Mouse (Mus musculus) heart, embryonic 12.5 days (tissue): ENCODE data around the gene Gm49450. TPM values are rescaled to one million over a fixed set of nuclear protein-coding genes. Genes with fewer than 3 reads are reported as not detected.

Experiments
- ATAC-seq: fragments of 200-750 bp; cut with Nextera tagmentation; 2 replicates; pipeline ENCODE4 v1.8.0; 2017; ENCODE audit warnings: moderate TSS enrichment, moderate library complexity; ENCODE audit not compliant: insufficient number of reproducible peaks, low FRiP score
- H3K27ac ChIP-seq: fragments of 300-500 bp; sonication (generic); 2 replicates; pipeline ENCODE4 v1.5.1; 2016; ENCODE audit warnings: mild to moderate bottlenecking, moderate library complexity; ENCODE audit not compliant: poor library complexity, severe bottlenecking
- H3K27me3 ChIP-seq: fragments of 300-500 bp; sonication (generic); replicated peaks from 2 replicates; pipeline ENCODE4 v1.6.1; 2016; ENCODE audit warnings: mild to moderate bottlenecking, moderate library complexity
- H3K36me3 ChIP-seq: fragments of 300-500 bp; sonication (generic); 2 replicates; pipeline ENCODE4 v1.6.1; 2016; ENCODE audit warnings: mild to moderate bottlenecking, moderate library complexity
- H3K4me1 ChIP-seq: fragments of 300-500 bp; sonication (generic); replicated peaks from 2 replicates; pipeline ENCODE4 v1.6.1; 2016; ENCODE audit warnings: mild to moderate bottlenecking
- H3K4me2 ChIP-seq: fragments of 300-500 bp; sonication (generic); 2 replicates; pipeline ENCODE4 v1.6.1; 2016; ENCODE audit warnings: mild to moderate bottlenecking, moderate library complexity
- H3K4me3 ChIP-seq: fragments of 300-500 bp; sonication (generic); 2 replicates; pipeline ENCODE4 v1.5.1; 2016; ENCODE audit warnings: mild to moderate bottlenecking
- H3K9ac ChIP-seq: fragments of 300-500 bp; sonication (generic); 2 replicates; pipeline ENCODE4 v1.6.1; 2016; ENCODE audit warnings: mild to moderate bottlenecking, moderate library complexity
- H3K9me3 ChIP-seq: fragments of 300-500 bp; sonication (generic); replicated peaks from 2 replicates; pipeline ENCODE4 v1.6.1; 2016; ENCODE audit warnings: mild to moderate bottlenecking, moderate library complexity
- WGBS: fragments of 180-500 bp; shearing (Covaris S2); methylation state at CpG from one replicate; pipeline ENCODE4 v1.1.7; 2016; 5-methylcytosine and 5-hydroxymethylcytosine counted together
- polyA plus RNA-seq: library from polyadenylated mRNA; unstranded; fragments of >200 nt; fragmentation: Nextera tagmentation; extraction: Ambion mirVana; gene quantifications from 2 replicates; pipeline ENCODE4 v1.2.1, GENCODE M21; 2016

Gene Gm49450
- polyA plus RNA-seq: not detected in 2 replicates

GRCm38 (mm10) chr15:98953401-98954356 lies at the start of gene Gm49450, which contains the start of gene Tuba1a:
Gm49450 (minus strand) TSS chr15:98953551.
Tuba1a (minus strand) TSS chr15:98953703.
- Histone ChIP-seq H3K36me3 (peaks cover 14% of the 10 kb centered on the region), H3K4me2 (peak within 1 kb of the TSS; percentile 90), H3K9me3 (no peaks in the 10 kb centered on the region), H3K4me3 (peak within 1 kb of the TSS; percentile 99), H3K27me3 (no peaks in the 10 kb centered on the region), H3K27ac (peak within 1 kb of the TSS; percentile 99), H3K9ac (peak within 1 kb of the TSS; percentile 98), H3K4me1 (peaks cover 18% of the 10 kb centered on the region)
- peak; percentile 97 for ATAC-seq
- 7% methylated on average over 28 of the region's 28 CpGs for WGBS

GRCm38 (mm10) chr15:99001451-99001931 lies 48.1 kb upstream of the Gm49450 start:
- peak overlapping the region; percentile 47 for H3K9ac ChIP-seq
- H3K36me3 ChIP-seq: no peaks in the 10 kb centered on the region
- H3K4me3 ChIP-seq: peak overlapping the region; percentile 27
- 6% methylated on average over 17 of the region's 17 CpGs for WGBS
- no peak; the same call in 1 of the 2 replicates for ATAC-seq
- 0 out of 2 replicates have a peak, but pooled peaks cover 6% of the 10 kb centered on the region for H3K9me3 ChIP-seq
- H3K4me1 ChIP-seq: peaks cover 48% of the 10 kb centered on the region
- H3K27me3 ChIP-seq: no peaks in the 10 kb centered on the region; the same call in 1 of the 2 replicates
- peak overlapping the region; percentile 41; the same call in 1 of the 2 replicates for H3K27ac ChIP-seq
- peak overlapping the region; percentile 68 for H3K4me2 ChIP-seq

- Histone ChIP-seq H3K36me3 (no peaks in the 10 kb centered on the region), H3K27me3 (no peaks in the 10 kb centered on the region; the same call in 1 of the 2 replicates), H3K4me2 (peak overlapping the region; percentile 68), H3K4me3 (0 out of 2 replicates have a peak overlapping the region, but pooled peaks have one; percentile 27), H3K4me1 (peaks cover 55% of the 10 kb centered on the region), H3K9me3 (0 out of 2 replicates have a peak, but pooled peaks cover 6% of the 10 kb centered on the region), H3K27ac (peak overlapping the region; percentile 57), H3K9ac (0 out of 2 replicates have a peak overlapping the region, but pooled peaks have one; percentile 2)
- no peak for ATAC-seq
- WGBS: 27% methylated on average over 14 of the region's 14 CpGs
Measured at GRCm38 (mm10) chr15:99000535-99001283, 47.4 kb upstream of the Gm49450 start.

GRCm38 (mm10) chr15:98998775-98999157 lies 45.4 kb upstream of the Gm49450 start:
- WGBS: 39% methylated on average over 6 of the region's 6 CpGs
- Histone ChIP-seq H3K4me3 (no peak overlapping the region), H3K4me2 (peak overlapping the region; percentile 11), H3K36me3 (no peaks in the 10 kb centered on the region), H3K27ac (peak overlapping the region; percentile 91), H3K4me1 (peaks cover 63% of the 10 kb centered on the region), H3K27me3 (no peaks in the 10 kb centered on the region; the same call in 1 of the 2 replicates), H3K9me3 (0 out of 2 replicates have a peak, but pooled peaks cover 2% of the 10 kb centered on the region), H3K9ac (no peak overlapping the region)
- ATAC-seq: 0 out of 2 replicates have a peak, but pooled peaks have one; percentile 31

GRCm38 (mm10) chr15:98997938-98998774 lies 44.8 kb upstream of the Gm49450 start:
- Histone ChIP-seq H3K27me3 (no peaks in the 10 kb centered on the region; the same call in 1 of the 2 replicates), H3K9me3 (no peaks in the 10 kb centered on the region), H3K4me1 (peaks cover 66% of the 10 kb centered on the region), H3K4me3 (no peak overlapping the region), H3K27ac (peak overlapping the region; percentile 91), H3K9ac (no peak overlapping the region), H3K36me3 (no peaks in the 10 kb centered on the region), H3K4me2 (peak overlapping the region; percentile 11)
- WGBS: 14% methylated on average over 13 of the region's 13 CpGs
- ATAC-seq: peak; percentile 41

- no peaks in the 10 kb centered on the region for H3K27me3 ChIP-seq
- H3K4me2 ChIP-seq: no peak overlapping the region
- no peak overlapping the region for H3K4me3 ChIP-seq
- no peak overlapping the region for H3K9ac ChIP-seq
- H3K9me3 ChIP-seq: no peaks in the 10 kb centered on the region
- ATAC-seq: no peak
- WGBS: 83% methylated on average over 7 of the region's 7 CpGs
- no peaks in the 10 kb centered on the region for H3K36me3 ChIP-seq
- 0 out of 2 replicates have a peak overlapping the region, but pooled peaks have one; percentile 26 for H3K27ac ChIP-seq
- peaks cover 70% of the 10 kb centered on the region for H3K4me1 ChIP-seq
Measured at GRCm38 (mm10) chr15:98996840-98997239, 43.5 kb upstream of the Gm49450 start.

- H3K27ac ChIP-seq: peak overlapping the region; percentile 24; the same call in 1 of the 2 replicates
- 79% methylated on average over 9 of the region's 9 CpGs for WGBS
- no peak overlapping the region for H3K4me3 ChIP-seq
- ATAC-seq: no peak
- peaks cover 72% of the 10 kb centered on the region for H3K4me1 ChIP-seq
- no peaks in the 10 kb centered on the region for H3K27me3 ChIP-seq
- no peak overlapping the region for H3K9ac ChIP-seq
- no peak overlapping the region for H3K4me2 ChIP-seq
- no peaks in the 10 kb centered on the region for H3K36me3 ChIP-seq
- H3K9me3 ChIP-seq: no peaks in the 10 kb centered on the region
Measured at GRCm38 (mm10) chr15:98994957-98995520, 41.7 kb upstream of the Gm49450 start.

- no peak overlapping the region for H3K4me2 ChIP-seq
- H3K36me3 ChIP-seq: no peaks in the 10 kb centered on the region
- no peaks in the 10 kb centered on the region for H3K27me3 ChIP-seq
- ATAC-seq: no peak
- no peak overlapping the region for H3K27ac ChIP-seq
- WGBS: under 1% methylated on average over 11 of the region's 11 CpGs
- no peak overlapping the region for H3K4me3 ChIP-seq
- H3K9me3 ChIP-seq: no peaks in the 10 kb centered on the region
- H3K9ac ChIP-seq: no peak overlapping the region
- peaks cover 76% of the 10 kb centered on the region for H3K4me1 ChIP-seq
Measured at GRCm38 (mm10) chr15:98993865-98994264, 40.5 kb upstream of the Gm49450 start.

GRCm38 (mm10) chr15:98993093-98993793 lies 39.9 kb upstream of the Gm49450 start:
- Histone ChIP-seq H3K27me3 (no peaks in the 10 kb centered on the region), H3K4me3 (peak overlapping the region; percentile 48), H3K9ac (peak overlapping the region; percentile 77), H3K4me1 (peaks cover 74% of the 10 kb centered on the region), H3K9me3 (no peaks in the 10 kb centered on the region), H3K36me3 (no peaks in the 10 kb centered on the region), H3K27ac (peak overlapping the region; percentile 97), H3K4me2 (peak overlapping the region; percentile 77)
- 6% methylated on average over 35 of the region's 35 CpGs for WGBS
- peak; percentile 92 for ATAC-seq
